Mouse (Mus musculus) hindbrain, postnatal 0 days (tissue): ENCODE data around the gene Prr23a3. TPM values are rescaled to one million over a fixed set of nuclear protein-coding genes. Genes with fewer than 3 reads are reported as not detected.

Source experiments
- ATAC-seq: fragments of 200-750 bp; cut with Nextera tagmentation; 2 replicates; pipeline ENCODE4 v1.8.0; 2017; ENCODE audit warnings: mild to moderate bottlenecking, moderate TSS enrichment, moderate library complexity
- DNase-seq: peaks from one replicate; pipeline ENCODE4 v3.0.0-alpha.2; 2015; ENCODE audit warnings: low spot score
- H3K27ac ChIP-seq: fragments of 300-500 bp; sonication (generic); 2 replicates; pipeline ENCODE4 v1.5.1; 2014; ENCODE audit warnings: mild to moderate bottlenecking
- H3K27me3 ChIP-seq: fragments of 300-500 bp; sonication (generic); 2 replicates; pipeline ENCODE4 v1.6.1; 2014; ENCODE audit warnings: low read length, mixed read lengths; ENCODE audit not compliant: insufficient read depth
- H3K36me3 ChIP-seq: fragments of 300-500 bp; sonication (generic); 2 replicates; pipeline ENCODE4 v1.6.1; 2014; ENCODE audit warnings: low read length, mixed read lengths; ENCODE audit not compliant: insufficient read depth
- H3K4me1 ChIP-seq: fragments of 300-500 bp; sonication (generic); 2 replicates; pipeline ENCODE4 v1.6.1; 2014; ENCODE audit warnings: antibody characterized with exemption, low read length, mixed read lengths; ENCODE audit not compliant: insufficient read depth
- H3K4me2 ChIP-seq: fragments of 300-500 bp; sonication (generic); 2 replicates; pipeline ENCODE4 v1.6.1; 2014; ENCODE audit warnings: low read depth, mild to moderate bottlenecking, low read length, moderate library complexity, mixed read lengths
- H3K4me3 ChIP-seq: fragments of 300-500 bp; sonication (generic); 2 replicates; pipeline ENCODE4 v1.5.1; 2014; ENCODE audit warnings: low read length
- H3K9ac ChIP-seq: fragments of 300-500 bp; sonication (generic); replicated peaks from 2 replicates; pipeline ENCODE4 v1.6.1; 2014; ENCODE audit warnings: mild to moderate bottlenecking, low read length, moderate library complexity, mixed read lengths
- H3K9me3 ChIP-seq: fragments of 300-500 bp; sonication (generic); 2 replicates; pipeline ENCODE4 v1.6.1; 2016; ENCODE audit warnings: low read length, mixed read lengths
- CTCF ChIP-seq: IDR thresholded peaks from 2 replicates; pipeline ENCODE4 v1.5.1; 2016; ENCODE audit warnings: antibody characterized with exemption, control low read depth, low read depth
- WGBS: fragments of 180-500 bp; shearing (Covaris S2); extraction: QIAGEN DNeasy Blood & Tissue Kit; methylation state at CpG from one replicate; pipeline ENCODE4 v1.1.7; 2014; 5-methylcytosine and 5-hydroxymethylcytosine counted together
- polyA plus RNA-seq: library from polyadenylated mRNA; unstranded; fragments of >200 nt; fragmentation: Nextera tagmentation; extraction: Ambion mirVana; gene quantifications from 2 replicates; pipeline ENCODE4 v1.2.1, GENCODE M21; 2015
- total RNA-seq: library from RNA; depleted of rRNA; stranded (reverse); fragments of >200 nt; gene quantifications from 2 replicates; pipeline ENCODE4 v1.2.3, GENCODE M21; 2014; rRNA removed

Prr23a3 gene
- not detected in 2 replicates for total RNA-seq
- 0.09 TPM in 1 of 2 replicates, not detected in the other for polyA plus RNA-seq

DNA sequence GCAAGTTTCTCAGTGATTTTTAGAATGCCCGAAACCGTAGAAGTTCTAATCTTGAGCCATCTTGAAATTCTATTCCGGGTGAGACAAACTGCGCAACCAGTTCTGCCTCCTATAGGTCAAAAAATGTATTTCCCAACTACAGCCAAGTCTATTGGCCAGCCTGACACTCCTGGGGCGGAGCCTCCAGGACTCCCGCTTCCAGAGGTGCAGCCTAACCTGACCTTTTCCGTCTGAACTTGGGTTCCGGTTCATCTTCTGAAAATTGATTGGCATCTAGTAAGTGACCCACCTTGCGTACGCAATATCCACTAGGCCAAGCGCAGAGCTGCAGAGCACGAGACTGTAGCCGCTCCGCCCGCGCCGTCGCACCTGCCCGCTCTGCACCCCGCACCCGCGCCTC, at the start of gene Prr23a3:
Gene Prr23a3 (plus strand): TSS at position 197 of the 400 bp plus-strand sequence.
- ATAC-seq: no peak
- no peak within 1 kb of the TSS for H3K4me3 ChIP-seq
- no peaks in the 10 kb centered on the region for H3K27me3 ChIP-seq
- H3K4me1 ChIP-seq: no peaks in the 10 kb centered on the region
- 0 out of 2 replicates have a peak, but pooled peaks cover 6% of the 10 kb centered on the region for H3K9me3 ChIP-seq
- no peak for TF ChIP-seq CTCF
- 68% methylated on average over 22 of the region's 22 CpGs for WGBS
- no peak within 1 kb of the TSS for H3K4me2 ChIP-seq
- H3K27ac ChIP-seq: no peak within 1 kb of the TSS
- no peaks in the 10 kb centered on the region for H3K36me3 ChIP-seq
- no peak within 1 kb of the TSS for H3K9ac ChIP-seq
- DNase-seq: no peak

- Histone ChIP-seq H3K9ac (no peak overlapping the region), H3K9me3 (no peaks in the 10 kb centered on the region), H3K4me1 (no peaks in the 10 kb centered on the region), H3K4me2 (no peak overlapping the region), H3K4me3 (no peak overlapping the region), H3K27me3 (no peaks in the 10 kb centered on the region), H3K36me3 (no peaks in the 10 kb centered on the region), H3K27ac (no peak overlapping the region)
- 82% methylated on average over 3 of the region's 3 CpGs for WGBS
- no peak for TF ChIP-seq CTCF
- ATAC-seq (no peak), DNase-seq (no peak)
These were observed 48.5 kb upstream of the Prr23a3 start for GRCm38 (mm10) chr9:98816066-98816465.

GRCm38 (mm10) chr9:98817592-98817991, 47.0 kb upstream of the Prr23a3 start:
- Histone ChIP-seq H3K27ac (no peak overlapping the region), H3K4me2 (no peak overlapping the region), H3K27me3 (no peaks in the 10 kb centered on the region), H3K4me1 (no peaks in the 10 kb centered on the region), H3K9ac (no peak overlapping the region), H3K36me3 (no peaks in the 10 kb centered on the region), H3K9me3 (no peaks in the 10 kb centered on the region; the same call in 1 of the 2 replicates), H3K4me3 (no peak overlapping the region)
- DNase-seq: no peak
- WGBS: 87% methylated on average over 7 of the region's 7 CpGs
- no peak for ATAC-seq
- TF ChIP-seq CTCF: no peak

DNA sequence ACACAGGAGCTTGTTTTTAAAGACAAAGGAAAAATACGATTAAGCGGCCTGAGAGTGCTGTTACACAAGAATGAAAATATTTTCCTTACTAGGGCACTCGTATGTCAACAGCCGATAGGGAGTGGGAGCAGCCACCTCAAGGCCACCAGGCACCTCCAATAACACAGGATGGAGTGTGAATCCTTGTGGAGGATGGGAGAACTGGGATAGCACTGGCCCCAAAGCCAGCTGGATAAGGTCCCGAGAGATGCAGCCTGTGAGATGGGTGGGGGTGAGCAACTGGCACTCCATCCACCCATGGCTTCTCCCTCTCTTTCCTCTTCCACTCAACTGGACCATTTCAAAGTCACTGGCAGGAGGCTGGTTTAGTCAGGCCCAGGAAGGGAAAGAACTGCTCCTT, 45.6 kb upstream of the Prr23a3 start:
- no peak overlapping the region for H3K4me2 ChIP-seq
- H3K9me3 ChIP-seq: peaks cover 3% of the 10 kb centered on the region; the same call in 1 of the 2 replicates
- H3K36me3 ChIP-seq: no peaks in the 10 kb centered on the region
- 87% methylated on average over 5 of the region's 5 CpGs for WGBS
- H3K9ac ChIP-seq: no peak overlapping the region
- H3K27me3 ChIP-seq: no peaks in the 10 kb centered on the region
- H3K27ac ChIP-seq: no peak overlapping the region
- no peak overlapping the region for H3K4me3 ChIP-seq
- no peaks in the 10 kb centered on the region for H3K4me1 ChIP-seq
- ATAC-seq (no peak), DNase-seq (no peak)
- TF ChIP-seq CTCF: no peak

GRCm38 (mm10) chr9:98819481-98819880, 45.1 kb upstream of the Prr23a3 start:
- no peak overlapping the region for H3K4me3 ChIP-seq
- WGBS: 87% methylated on average over 2 of the region's 2 CpGs
- no peaks in the 10 kb centered on the region for H3K36me3 ChIP-seq
- no peak overlapping the region for H3K27ac ChIP-seq
- no peaks in the 10 kb centered on the region for H3K27me3 ChIP-seq
- DNase-seq: no peak
- H3K4me2 ChIP-seq: no peak overlapping the region
- H3K9me3 ChIP-seq: peaks cover 3% of the 10 kb centered on the region; the same call in 1 of the 2 replicates
- H3K9ac ChIP-seq: no peak overlapping the region
- no peak for TF ChIP-seq CTCF
- no peak for ATAC-seq
- H3K4me1 ChIP-seq: no peaks in the 10 kb centered on the region

- DNase-seq: no peak
- no peak overlapping the region for H3K9ac ChIP-seq
- no peaks in the 10 kb centered on the region for H3K4me1 ChIP-seq
- H3K4me2 ChIP-seq: no peak overlapping the region
- WGBS: 92% methylated on average over 4 of the region's 4 CpGs
- TF ChIP-seq CTCF: no peak
- H3K27ac ChIP-seq: no peak overlapping the region
- H3K36me3 ChIP-seq: no peaks in the 10 kb centered on the region
- peaks cover 5% of the 10 kb centered on the region; the same call in 1 of the 2 replicates for H3K9me3 ChIP-seq
- H3K27me3 ChIP-seq: no peaks in the 10 kb centered on the region
- ATAC-seq: no peak
- no peak overlapping the region for H3K4me3 ChIP-seq
These were observed 44.1 kb upstream of the Prr23a3 start for GRCm38 (mm10) chr9:98820461-98820860.

DNA sequence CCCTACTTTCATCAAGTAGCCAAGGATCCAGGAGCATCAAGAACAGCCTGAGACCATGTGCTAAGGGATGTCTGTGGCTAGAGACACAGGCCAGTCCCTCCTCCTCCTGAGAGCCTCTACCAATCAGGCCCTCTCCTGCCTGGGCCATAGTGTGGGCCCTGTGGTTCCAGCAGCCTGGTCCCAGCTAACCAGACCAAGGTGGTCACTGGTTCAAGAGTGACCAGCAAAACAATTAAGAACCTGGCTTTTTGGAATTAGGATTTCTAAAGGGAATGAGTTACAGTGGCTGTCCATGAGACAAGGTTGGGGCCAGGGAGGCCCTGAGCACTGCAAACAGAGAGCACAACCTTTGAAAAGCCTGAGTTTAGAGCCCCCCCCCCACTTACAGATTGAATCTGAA, 43.5 kb upstream of the Prr23a3 start:
- no peak for DNase-seq
- peaks cover 5% of the 10 kb centered on the region; the same call in 1 of the 2 replicates for H3K9me3 ChIP-seq
- no peak overlapping the region for H3K27ac ChIP-seq
- no peak overlapping the region for H3K9ac ChIP-seq
- no peaks in the 10 kb centered on the region for H3K4me1 ChIP-seq
- H3K27me3 ChIP-seq: no peaks in the 10 kb centered on the region
- ATAC-seq: no peak
- H3K36me3 ChIP-seq: no peaks in the 10 kb centered on the region
- no peak overlapping the region for H3K4me3 ChIP-seq
- TF ChIP-seq CTCF: no peak
- H3K4me2 ChIP-seq: no peak overlapping the region
